Mouse (Mus musculus): ENCODE measurements around the gene Hsd17b3.

Gene Hsd17b3

DNA sequence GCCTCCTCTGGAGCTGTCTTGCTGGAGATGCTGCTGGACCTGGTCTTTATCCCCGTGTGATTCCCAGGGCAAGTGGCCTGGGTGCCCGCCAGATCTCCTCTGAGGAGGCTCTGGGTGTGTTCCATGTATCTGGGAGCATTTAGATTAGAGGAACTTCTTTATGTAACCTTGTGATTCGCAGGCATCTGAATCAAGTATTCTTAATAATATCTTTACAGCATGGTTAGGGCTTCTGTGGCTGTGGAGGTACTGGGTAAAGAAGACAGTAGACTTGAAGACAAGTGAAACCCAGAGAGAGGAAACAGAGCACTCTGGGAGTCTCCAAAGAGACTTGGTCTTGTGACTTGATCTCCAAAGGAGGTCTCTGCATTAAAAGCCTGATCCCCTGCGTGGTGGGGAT, at the start of gene Hsd17b3:
Gene Hsd17b3, minus strand, starts transcription at position 101 of the 400 bp plus-strand sequence.
- DNase-seq = no peak

DNA sequence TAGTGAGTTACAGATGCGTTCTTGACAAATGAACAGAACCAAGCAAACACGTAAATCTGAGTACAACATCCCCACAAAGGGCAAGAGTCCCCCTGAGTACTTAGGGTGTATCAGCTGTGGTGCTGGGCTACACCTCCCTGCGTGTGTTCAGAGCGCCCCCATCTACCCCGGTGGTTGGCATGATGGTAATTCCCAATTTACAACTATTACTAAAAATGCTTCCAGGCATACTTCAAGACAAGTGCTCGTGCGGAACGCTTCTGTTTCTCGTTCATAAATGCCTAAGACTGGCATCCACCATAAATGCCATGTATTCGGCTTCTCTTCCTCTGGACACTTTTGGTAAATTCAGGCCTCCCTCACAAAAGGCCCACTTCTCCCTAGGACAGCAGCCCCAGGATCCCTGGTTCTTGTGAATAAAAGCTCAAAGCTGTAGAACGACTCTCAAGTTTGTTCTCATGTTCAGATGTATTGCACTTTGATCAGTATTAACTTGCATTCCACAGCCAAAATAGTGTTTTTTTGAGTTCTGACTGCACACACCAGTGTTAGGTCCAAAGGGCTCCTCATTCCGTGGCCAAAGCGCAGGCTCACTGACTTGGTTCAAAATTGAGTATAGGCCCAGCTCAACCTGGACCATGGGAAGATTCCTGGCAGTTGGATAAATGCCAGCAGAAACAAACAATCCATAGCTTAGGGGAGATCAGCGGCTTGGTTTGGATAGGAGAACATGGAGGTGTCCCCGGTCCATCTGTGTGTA, 40.8 kb upstream of the Hsd17b3 start:
- DNase-seq = peak; percentile 28 to 50

DNA sequence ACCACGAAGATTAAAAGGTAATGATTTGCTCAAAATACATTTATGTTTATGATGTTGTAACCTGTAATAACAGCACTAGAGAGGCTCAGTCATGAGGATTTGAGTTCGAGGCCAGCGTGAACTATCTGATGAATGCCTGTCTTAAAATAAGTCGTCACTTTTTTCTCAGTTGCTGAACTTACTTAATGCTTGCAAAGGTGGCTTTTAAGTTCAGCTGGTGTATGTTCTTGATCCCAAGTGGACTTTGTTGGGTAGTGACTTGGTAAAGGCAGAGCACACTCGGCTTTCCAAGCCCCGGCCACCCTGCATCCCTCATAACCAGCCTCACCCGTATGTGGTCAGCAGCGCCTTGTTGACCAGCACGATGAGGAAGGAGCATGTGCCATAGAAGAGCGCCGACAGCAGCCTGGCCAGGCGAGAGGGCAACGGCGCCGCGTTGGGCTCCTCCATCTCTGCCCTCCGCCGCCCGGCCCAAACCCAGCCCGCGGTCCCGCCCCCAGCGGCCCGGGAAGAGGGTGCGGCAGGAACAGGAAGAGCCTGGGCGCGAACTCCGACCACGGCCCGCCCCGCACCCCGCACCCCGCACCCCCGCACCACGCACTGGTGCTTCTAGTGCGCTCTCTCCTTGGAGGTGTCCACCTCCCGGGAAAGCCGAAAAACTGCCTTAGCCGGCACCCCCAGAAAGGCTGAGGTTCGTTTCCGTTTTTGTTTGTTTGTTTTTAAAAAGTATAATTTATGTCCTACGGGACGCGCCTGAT, 40.0 kb upstream of the Hsd17b3 start, which contains the start of gene Slc35d2:
Gene Slc35d2, minus strand, starts transcription at position 511 of the 758 bp plus-strand sequence.
- DNase-seq = peak; percentile 34 to 58

DNA sequence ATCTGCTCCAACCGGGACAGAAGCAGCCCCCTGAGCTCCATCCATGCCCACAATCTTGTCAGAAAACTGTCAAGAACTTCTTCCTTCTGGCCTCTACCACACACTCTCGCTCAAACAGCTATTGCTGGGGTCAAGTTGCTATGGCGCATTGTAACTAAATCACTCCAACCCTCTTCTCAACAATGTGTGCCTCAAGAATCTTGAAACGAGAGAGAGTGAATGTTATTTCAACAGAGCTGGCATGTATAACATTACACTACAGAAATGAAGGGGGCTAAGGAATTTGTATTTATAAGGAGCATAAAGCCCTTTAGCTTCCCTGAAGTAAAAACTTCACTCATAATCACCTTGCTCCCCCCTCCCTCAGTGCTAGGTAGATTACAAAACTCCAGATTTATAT, 37.3 kb upstream of the Hsd17b3 start:
- DNase-seq = no peak

DNA sequence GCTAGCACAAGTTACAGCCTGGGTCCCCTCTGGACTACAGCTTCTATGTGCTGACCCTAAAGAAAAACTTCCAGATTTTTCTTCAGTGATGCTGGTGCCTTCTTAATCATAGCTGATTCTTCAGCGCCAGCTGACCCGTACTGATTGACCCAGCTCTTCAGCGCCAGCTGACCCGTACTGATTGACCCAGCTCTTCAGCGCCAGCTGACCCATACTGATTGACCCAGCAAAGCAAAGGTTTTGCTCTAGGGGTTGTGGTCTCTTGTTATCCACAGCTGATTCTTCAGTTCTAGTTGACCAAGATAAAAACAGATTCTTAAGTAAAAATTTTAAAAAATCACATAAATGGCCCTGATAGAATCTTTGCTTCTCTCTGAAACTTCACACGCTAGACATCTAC, 35.9 kb upstream of the Hsd17b3 start:
- no peak for DNase-seq

DNA sequence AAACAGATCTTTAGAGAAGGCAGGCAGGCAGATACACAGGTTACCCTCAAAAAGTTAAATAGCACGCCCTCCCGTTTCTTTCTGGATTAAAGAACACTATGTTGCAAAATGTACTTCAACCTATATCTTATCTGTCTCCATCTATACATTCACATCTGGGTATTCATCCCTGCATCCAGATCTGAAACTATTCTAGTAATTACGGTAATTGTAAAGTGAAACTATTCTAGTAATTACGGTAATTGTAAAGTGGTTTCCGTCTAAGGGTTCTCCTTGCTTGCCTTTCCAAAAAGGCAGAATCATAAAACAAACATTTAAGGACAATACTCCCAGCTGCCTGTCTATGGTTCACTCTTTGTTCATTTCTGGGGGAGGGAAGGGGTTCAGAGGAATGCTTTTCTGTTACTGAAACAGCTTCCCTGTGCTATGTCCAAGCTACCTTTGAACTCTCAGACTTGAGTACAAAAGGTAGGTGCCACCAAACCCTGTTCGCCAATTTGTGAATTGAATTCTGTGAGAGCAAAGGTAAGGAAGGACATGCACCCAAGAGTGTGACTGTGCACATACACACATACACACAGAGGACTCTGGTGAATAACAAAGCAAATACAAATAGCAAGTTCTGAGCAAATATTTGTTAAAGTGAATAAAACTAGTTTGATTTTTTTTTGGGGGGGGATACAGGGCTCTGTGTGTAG, 34.6 kb upstream of the Hsd17b3 start:
- no peak for DNase-seq

DNA sequence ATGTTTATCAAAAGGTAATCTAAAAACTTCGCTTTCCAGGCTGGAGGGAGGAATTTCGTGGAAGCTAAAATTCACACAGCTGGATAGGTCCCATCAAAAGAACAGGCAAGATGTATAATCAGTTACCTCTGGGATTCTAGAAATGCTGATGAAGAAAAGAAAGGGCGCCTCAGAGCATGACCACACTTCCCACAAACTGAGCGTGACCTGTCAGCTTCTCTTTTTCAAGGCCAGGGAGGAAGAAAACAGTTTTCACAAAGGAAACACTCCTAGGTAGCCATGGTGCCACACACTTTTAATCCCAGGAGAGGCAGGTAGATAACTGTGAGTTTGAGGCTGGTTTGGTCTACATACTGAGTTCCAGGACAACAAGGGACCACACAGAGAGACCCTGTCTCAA, 31.7 kb upstream of the Hsd17b3 start:
- DNase-seq = no peak

DNA sequence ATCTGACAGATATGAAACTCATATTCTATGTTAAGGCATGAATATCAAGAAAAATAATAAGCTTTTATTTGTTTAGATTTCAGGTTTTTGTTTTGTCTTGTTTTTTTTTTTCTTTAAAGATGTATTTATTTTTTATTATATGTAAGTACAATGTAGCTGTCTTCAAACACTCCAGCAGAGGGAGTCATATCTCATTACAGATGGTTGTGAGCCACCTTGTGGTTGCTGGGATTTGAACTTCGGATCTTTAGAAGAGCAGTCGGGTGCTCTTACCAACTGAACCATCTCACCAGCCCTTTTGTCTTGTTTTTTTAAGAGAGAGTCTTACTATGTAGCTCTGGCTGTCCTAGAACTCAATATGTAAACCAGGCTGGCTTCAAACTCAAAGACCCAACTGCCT, 28.4 kb upstream of the Hsd17b3 start:
- no peak for DNase-seq

DNA sequence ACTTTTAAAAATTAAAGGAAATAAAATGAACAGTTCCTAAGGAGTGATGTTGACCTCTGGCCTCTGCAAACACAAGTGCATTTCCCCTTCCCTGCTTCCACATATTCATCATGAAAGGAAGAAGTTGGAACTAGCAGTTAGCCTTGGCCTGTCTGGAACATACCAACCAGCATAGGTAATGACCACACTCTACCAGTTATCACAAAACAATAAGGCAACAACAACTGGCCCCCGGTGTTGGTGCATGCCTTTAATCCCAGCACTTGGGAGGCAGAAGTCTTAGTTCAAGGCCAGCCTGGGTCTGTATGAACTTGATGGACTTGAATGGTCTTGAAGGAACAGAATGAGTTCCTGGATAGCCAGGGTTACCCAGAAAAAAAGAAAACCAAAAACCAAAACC, 21.4 kb upstream of the Hsd17b3 start:
- DNase-seq = no peak

DNA sequence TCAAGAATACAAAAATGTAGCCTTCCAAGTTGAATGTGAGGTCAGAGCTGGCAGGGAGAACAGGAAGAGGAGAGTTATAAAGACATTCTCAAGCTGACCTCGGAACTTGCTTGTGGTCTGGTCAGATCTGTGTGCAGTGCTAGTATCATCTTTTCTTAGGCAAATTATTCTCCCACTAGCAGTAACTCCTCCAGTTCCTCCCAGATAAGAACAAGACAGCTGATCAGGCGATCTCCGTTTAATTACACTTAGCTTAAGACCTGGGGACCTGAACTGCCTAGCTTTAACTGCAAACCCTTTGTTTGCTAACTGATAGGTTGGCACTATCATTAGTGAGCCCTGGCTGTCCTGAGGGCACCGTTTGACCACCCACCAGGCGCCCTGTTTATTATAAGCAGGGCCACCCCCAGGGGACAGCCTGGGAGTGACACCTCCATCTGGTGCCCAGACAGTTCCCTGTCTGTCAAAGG, 19.4 kb upstream of the Hsd17b3 start:
- DNase-seq = peak; percentile 19 to 39

DNA sequence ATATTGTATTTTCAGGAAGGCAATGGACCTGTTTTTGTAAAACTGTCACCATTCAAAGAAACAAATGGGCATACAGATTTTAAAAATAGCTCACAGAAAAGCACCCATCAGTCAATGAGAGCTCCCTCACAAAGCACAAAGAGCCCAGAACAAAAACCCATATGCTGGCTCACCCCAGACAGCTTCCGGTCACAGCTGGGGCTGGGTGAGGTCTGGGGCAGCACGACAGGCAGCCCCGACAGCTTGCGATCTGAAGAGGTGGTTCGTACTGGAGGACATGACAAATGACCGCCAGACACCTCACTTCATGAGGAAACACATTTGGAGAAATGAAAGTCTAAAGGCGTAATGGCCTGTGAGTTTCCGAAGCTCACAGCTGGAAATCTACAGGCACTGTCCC, 18.5 kb upstream of the Hsd17b3 start:
- DNase-seq = no peak

DNA sequence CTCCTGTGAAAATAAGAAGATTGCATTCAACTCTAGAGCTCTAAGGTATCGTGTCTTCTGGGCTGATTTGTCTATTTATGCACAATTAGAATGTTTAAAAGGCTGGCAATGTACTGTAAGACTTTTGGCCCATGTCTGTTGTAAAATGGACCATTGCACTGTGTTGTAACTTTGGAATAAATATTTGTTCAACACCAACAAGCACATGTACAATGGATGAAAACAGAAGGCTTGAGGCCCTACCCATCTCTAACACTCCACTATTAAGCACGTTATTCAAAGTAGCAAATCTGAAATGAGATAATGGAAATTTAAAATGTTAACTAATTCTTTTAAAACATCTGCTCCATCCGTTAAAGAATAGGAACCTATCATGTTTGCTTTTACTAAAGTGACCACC, 18.1 kb upstream of the Hsd17b3 start:
- DNase-seq = no peak

DNA sequence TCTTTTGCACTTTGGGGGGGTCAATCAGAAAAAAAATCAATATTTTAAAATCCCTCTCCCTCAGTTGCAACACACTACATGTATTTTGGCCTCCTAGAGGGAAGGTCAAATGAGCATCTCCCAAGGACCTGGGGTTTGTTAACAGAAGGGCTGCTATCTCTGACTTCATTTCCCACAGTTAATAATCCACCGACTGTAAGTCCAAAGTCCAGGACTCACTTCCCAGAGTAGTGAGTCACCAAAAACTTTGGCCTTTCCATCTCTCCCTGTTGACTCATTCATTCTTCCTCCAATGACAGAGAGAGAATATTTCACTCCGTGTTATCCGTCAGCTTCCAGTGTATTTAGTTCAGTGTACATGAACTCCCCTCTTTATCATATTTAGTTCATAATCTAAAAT, 16.7 kb upstream of the Hsd17b3 start:
- no peak for DNase-seq

DNA sequence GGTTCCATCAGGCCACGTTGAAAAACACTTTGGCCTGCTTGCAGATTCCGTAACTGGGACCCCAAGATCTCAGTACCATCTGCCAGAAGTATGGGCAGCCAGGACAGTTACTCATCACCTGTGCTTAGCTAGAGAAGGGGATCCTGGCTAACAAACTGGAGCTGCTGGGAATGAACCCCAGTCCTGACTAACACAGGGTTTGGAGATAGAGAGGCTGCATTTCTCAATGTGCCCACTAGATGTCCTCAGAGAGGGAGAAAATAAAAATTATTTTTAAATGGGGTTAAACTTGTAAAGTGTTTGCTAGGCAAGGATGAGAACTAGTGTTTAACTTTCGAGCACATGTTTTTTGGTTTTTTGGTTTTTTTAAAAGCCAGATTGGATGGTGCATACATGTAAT, 11.2 kb upstream of the Hsd17b3 start:
- DNase-seq = peak; percentile 13 to 54

DNA sequence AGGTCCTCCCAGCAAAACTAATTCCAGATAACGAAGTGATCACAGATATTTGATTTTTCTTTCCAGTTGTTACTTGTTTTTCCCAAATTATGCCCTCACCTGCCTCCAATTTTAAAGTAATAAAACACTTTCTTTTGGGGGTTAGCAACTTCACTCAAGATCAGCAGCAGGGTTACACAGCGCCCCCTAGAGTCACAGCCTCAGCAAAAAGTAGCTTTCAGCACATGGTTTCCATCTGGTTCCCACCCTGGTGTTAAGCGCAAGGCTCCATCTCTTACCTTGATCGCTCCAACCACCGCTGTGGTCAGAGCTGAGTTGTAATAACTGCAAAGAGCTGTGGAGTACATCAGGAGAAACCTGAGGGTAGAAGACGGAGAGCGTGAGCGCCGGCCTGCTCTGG, 10.0 kb upstream of the Hsd17b3 start:
- DNase-seq = peak; percentile 12 to 38

DNA sequence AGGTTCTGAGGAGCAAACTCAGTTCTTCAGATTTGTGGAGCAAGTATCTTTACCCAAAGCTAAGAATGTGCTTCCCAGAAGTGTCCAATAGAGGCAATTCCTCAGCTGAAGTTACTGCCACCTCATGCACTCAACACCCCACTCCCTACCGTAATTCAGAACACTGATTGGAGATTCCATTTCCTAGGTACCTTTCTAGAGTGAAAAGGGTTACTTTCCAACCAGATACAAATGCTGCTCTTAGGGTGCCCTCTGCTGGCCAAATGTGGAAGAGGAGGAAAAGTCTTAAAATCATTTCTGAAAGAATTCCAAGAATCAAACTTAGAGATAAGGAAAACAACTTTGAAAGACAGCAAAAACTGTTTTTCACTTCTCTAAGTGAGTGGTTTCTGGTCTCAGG, 4.3 kb upstream of the Hsd17b3 start:
- peak; percentile 65 to 79 for DNase-seq

DNA sequence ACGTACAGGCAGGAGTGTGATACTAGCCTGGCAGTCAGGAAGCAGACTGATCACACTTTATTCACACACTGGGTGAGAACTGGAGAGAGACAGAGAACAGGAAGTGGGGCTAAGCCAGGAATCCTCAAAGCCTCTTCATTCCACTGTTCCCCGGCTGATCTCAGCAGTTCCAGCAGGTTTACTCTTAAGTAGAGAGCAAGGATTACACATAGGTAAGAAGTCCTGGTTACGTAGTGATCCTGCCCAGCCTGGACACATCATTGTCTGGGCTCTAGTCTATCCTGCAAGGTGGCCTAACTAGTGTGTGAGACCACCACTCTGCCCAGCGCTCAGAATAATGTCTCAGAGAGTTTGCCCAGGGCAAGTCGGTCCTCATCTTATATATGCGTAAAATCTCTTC, 3.7 kb upstream of the Hsd17b3 start:
- DNase-seq = no peak

DNA sequence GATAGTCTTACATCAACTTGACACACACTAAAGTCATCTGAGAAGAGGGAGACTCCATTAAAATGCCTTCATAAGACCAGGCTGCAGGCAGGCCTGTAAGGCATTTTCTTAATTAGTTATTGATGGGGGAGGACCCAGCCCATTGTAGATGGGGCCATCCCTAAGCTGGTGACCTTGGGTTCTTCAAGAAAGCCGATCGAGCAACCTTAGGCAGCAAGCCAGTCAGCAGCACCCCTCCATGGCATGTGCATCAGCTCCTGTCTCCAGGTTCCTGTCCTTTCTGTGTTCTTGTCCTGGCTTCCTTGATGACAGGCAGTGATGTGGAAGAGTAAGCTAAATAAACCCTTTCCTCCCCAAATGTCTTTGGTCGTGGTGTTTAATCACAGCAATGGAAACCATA, 3.1 kb upstream of the Hsd17b3 start:
- no peak for DNase-seq

DNA sequence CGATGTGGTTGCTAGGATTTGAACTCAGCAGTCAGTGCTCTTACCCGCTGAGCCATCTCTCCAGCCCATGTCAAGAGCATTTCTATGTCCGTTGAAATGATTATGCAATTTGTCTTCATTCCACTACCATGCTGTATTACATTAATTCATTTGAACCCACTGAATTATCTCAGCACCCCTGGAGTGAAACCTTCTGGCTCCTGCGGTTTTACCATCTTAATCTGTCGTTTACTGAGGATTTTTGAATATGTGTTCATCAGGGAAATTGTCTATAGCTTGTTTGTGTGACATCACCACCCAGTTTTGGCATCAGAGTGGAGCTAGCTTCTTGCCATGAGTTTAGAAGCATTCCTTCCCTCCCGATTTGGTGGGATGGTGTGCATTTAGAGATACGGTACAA, 2.0 kb upstream of the Hsd17b3 start:
- DNase-seq = no peak

DNA sequence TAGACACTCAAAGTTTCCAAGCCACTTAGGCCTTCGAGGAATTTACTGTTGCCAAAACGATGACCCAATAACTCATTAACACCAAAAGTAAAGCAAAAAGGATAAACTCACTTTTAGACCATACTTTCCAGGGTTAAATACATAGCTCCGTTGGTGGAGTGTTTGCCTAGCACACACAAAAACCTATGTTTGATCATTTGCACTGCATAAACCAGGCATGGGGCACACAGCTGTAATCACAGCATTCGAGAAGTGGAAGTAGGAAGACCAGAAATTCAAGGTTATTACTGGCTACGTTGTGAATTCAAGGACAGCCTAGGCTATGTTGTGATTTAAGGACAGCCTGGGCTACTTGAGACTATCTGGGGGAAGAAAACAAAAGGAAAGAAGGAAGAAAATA, 1.2 kb upstream of the Hsd17b3 start:
- no peak for DNase-seq

DNA sequence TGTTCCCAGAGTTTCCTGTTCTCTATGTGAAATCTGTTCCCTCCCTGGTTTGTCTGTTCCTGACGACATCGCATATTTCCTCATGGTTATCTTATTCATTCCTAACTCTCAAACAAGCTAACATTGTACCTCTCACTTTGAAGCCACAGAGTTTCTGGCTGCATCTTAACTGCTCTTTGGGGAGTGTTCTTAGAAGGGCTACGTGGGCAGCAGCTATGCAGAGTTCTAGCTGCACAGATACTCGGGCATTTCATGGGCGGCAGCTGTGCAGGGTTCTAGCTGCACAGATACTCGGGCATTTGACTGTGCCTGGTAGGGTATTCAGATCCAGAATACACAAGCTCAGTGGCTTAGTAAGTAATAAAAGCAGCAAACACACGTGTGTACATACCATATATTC, 973 bp downstream of the Hsd17b3 start:
- DNase-seq = no peak

DNA sequence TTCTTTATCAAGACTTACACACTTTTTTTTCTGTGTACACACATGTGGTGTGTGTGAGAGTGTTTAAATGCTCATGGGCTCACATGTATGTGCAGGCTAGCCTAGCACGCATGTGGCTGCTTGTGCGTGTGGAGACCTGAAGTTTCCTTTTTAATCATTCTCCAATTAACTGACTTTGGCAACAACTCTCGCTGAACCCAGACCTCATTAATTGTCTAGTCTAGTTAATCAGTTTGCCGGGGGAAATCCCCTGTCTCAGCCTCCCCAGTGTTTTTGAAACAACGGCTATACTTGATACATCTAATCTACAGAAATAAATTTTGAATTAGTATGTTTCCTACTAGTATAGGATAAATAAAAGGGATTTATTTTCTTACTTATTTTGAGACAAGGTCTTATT, 3.0 kb downstream of the Hsd17b3 start:
- DNase-seq = no peak

DNA sequence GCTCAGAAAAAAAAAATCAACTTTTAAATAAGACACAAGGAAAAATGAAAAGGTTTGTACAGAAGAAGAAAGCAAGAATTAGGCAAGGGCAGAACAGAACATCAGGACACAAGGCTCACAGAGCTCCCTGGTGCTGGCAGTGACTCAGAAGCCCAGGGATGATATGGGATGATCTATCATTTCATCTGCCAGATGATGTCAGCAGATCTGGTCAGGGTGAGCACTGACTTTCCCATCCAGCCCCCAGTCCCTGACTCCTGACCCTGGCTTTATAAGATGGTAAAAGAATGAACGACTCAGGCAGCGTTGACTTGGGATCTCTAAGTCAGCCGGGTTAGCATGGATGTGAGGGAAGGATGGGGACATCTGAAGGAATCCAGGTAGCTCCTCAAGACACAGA, 5.7 kb downstream of the Hsd17b3 start:
- DNase-seq = no peak
